Mouse (Mus musculus) megakaryocyte-erythroid progenitor cell, adult 5-6 weeks (primary cell): Measurements from ENCODE around the gene Ddr2. TPM values are rescaled to one million over a fixed set of nuclear protein-coding genes. Genes with fewer than 3 reads are reported as not detected.

Experiments
- total RNA-seq, 2 experiments: library from RNA; stranded (forward) in 1 of 2; stranded (reverse) in 1 of 2; fragments of 200-1000, 215-1000 nt in 1 of 2; fragments of >200 nt in 1 of 2; fragmentation: Nextera tagmentation in 1 of 2; gene quantifications; 2 replicates each; pipeline ENCODE4 v1.2.3; 2014 to 2017

Gene Ddr2
- total RNA-seq, 2 experiments from 2014 or later = not detected

Other genes with a start within 250 kb of the Ddr2 start
- not detected in 2 replicates for gene Ccdc190, start 182.1 kb downstream of the Ddr2 start, total RNA-seq (2014; fragmentation: Nextera tagmentation)
- not detected in 2 replicates for gene Ccdc190, start 182.1 kb downstream of the Ddr2 start, total RNA-seq (2017)
- gene Hsd17b7, start 141.5 kb downstream of the Ddr2 start, total RNA-seq (2014; fragmentation: Nextera tagmentation) = 2.3 and 3.7 TPM in 2 replicates
- gene Hsd17b7, start 141.5 kb downstream of the Ddr2 start, total RNA-seq (2017) = 1.0 and 7.7 TPM in 2 replicates
- gene Uap1, start 64.2 kb upstream of the Ddr2 start, total RNA-seq (2014; fragmentation: Nextera tagmentation) = 76.7 and 79.4 TPM in 2 replicates
- 86.8 and 184 TPM in 2 replicates for gene Uap1, start 64.2 kb upstream of the Ddr2 start, total RNA-seq (2017)
- gene Uhmk1, start 104.6 kb upstream of the Ddr2 start, total RNA-seq (2014; fragmentation: Nextera tagmentation) = 35.4 and 48.3 TPM in 2 replicates
- 55.7 and 57.4 TPM in 2 replicates for gene Uhmk1, start 104.6 kb upstream of the Ddr2 start, total RNA-seq (2017)
- gene Sh2d1b2, start 122.0 kb upstream of the Ddr2 start, total RNA-seq (2014; fragmentation: Nextera tagmentation) = not detected in 2 replicates
- gene Sh2d1b2, start 122.0 kb upstream of the Ddr2 start, total RNA-seq (2017) = not detected in 2 replicates
- gene Sh2d1b1, start 166.6 kb upstream of the Ddr2 start, total RNA-seq (2014; fragmentation: Nextera tagmentation) = not detected in 2 replicates
- gene Sh2d1b1, start 166.6 kb upstream of the Ddr2 start, total RNA-seq (2017) = not detected in 2 replicates
- gene Gm7694, start 195.6 kb upstream of the Ddr2 start, total RNA-seq (2014; fragmentation: Nextera tagmentation) = 0.35 and 0.72 TPM in 2 replicates
- 0.23 TPM in 1 of 2 replicates, not detected in the other for gene Gm7694, start 195.6 kb upstream of the Ddr2 start, total RNA-seq (2017)
- gene Spata46, start 198.0 kb upstream of the Ddr2 start, total RNA-seq (2014; fragmentation: Nextera tagmentation) = not detected in 2 replicates
- not detected in 2 replicates for gene Spata46, start 198.0 kb upstream of the Ddr2 start, total RNA-seq (2017)